Mouse (Mus musculus) CD4-positive, CD25-positive, alpha-beta regulatory T cell (primary cell): ENCODE measurements around the gene Rasa1. TPM values are rescaled to one million over a fixed set of nuclear protein-coding genes. Genes with fewer than 3 reads are reported as not detected.

ENCODE experiments used
- polyA plus RNA-seq: library from polyadenylated mRNA; unstranded; fragments of 100-300 nt; shearing (Covaris generic); gene quantifications from one replicate; pipeline ENCODE4 v1.2.1, GENCODE M21; 2017

Rasa1 gene
- polyA plus RNA-seq: 117 TPM

GRCm38 (mm10) chr13:85288843-85289713 lies at the start of gene Rasa1:
Gene Rasa1, minus strand, starts transcription at chr13:85289130.

GRCm38 (mm10) chr13:85188903-85189643 lies 99.9 kb downstream of the Rasa1 start, which contains the start of gene Ccnh:
Gene Ccnh, plus strand, starts transcription at chr13:85189408.

Other genes with a start within 250 kb of the Rasa1 start
- gene Ccnh, start 99.7 kb downstream of the Rasa1 start, polyA plus RNA-seq: 92.1 TPM